In the genomic region with DNA sequence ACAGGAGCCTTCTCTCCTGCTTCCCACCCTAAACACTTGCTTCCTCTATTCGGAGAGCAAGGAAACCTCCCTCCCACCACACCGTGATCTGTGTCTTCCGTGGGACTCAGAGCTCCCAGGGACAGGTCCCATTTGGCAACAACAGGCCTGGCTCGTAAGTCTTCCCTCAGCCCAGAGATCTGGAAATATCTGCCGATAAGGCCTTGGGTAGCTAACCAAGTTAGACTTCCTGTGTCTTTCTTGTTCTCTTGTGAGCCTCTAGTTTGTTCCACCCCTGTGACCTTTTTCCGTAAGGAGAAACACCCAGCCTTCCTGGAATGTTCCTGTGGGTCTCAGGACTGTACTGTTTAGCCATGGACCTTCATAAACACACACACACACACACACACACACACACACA, we compare ENCODE assay signal across 23 mouse cellular contexts. TPM values are rescaled to one million over a fixed set of nuclear protein-coding genes. Genes with fewer than 3 reads are reported as not detected.
DNase-seq lines count a peak whose midpoint lies in the region; ATAC-seq and TF ChIP-seq lines count a peak whose summit lies in the region.
"Had no signal": no experiment of that assay in that cellular context is flagged by ENCODE, and none has a peak within 500 bp of the region (broad histone marks: within the 10 kb centered on the region; RNA-seq: fewer than 3 reads in every experiment).

No protein-coding gene starts in this region.

- no peak for TF ChIP-seq POLR2A in kidney, adult 2 months (IDR thresholded peaks at IDR 0.05; ENCODE audit: low read depth, low read length)
- TF ChIP-seq POLR2A in testis, adult 2 months (IDR thresholded peaks at IDR 0.05; ENCODE audit: control insufficient read depth, low read depth, low read length) = no peak

- no peak overlapping the region for H3K4me2 ChIP-seq in heart, embryonic 12.5 days
- no peak overlapping the region for H3K4me2 ChIP-seq in heart, embryonic 11.5 days
- H3K4me2 ChIP-seq: forebrain, embryonic 13.5 days; hindbrain, embryonic 13.5 days had no signal

- peak overlapping the region; percentile 12; the same call in 1 of the 2 replicates for H3K27ac ChIP-seq in gastrocnemius, adult 2 months
- peak overlapping the region; percentile 13; the same call in 1 of the 2 replicates for H3K27ac ChIP-seq in heart, embryonic 12.5 days (ENCODE audit: poor library complexity, severe bottlenecking)
- no peak overlapping the region for H3K27ac ChIP-seq in heart, embryonic 11.5 days (ENCODE audit: low read depth, low read length)
- no peak overlapping the region for H3K27ac ChIP-seq in kidney, adult 2 months (ENCODE audit: insufficient read depth, low read depth, low read length)
- peak overlapping the region; percentile 76 for H3K27ac ChIP-seq in testis, adult 2 months (ENCODE audit: control insufficient read depth, insufficient read depth, low read depth, low read length)
- H3K27ac ChIP-seq: embryonic facial prominence, embryonic 10.5 days; forebrain, embryonic 13.5 days; heart, adult 2 months; hindbrain, embryonic 13.5 days; hindbrain, postnatal 0 days had no signal

- WGBS in heart, embryonic 12.5 days = 47% methylated on average over 6 of the region's 6 CpGs
- WGBS in heart, embryonic 11.5 days (ENCODE audit: insufficient replicate concordance) = 54% methylated on average over 6 of the region's 6 CpGs
- WGBS in kidney, adult 2 months = 56% methylated on average over 6 of the region's 6 CpGs

- 0 out of 2 replicates have a peak, but pooled peaks cover 3% of the 10 kb centered on the region for H3K9me3 ChIP-seq in heart, embryonic 12.5 days (replicated peaks)
- no peaks in the 10 kb centered on the region for H3K9me3 ChIP-seq in heart, embryonic 11.5 days (replicated peaks; ENCODE audit: control insufficient read depth, low read length)
- H3K9me3 ChIP-seq: forebrain, embryonic 13.5 days; hindbrain, embryonic 13.5 days had no signal

- H3K4me1 ChIP-seq in heart, embryonic 12.5 days (replicated peaks) = peaks cover 40% of the 10 kb centered on the region
- H3K4me1 ChIP-seq in heart, embryonic 11.5 days (ENCODE audit: control insufficient read depth, insufficient read depth, low read length) = peaks cover 8% of the 10 kb centered on the region
- H3K4me1 ChIP-seq in kidney, adult 2 months (ENCODE audit: control insufficient read depth, insufficient read depth, low read length) = peaks cover 2% of the 10 kb centered on the region; the same call in 1 of the 2 replicates
- peaks cover 17% of the 10 kb centered on the region for H3K4me1 ChIP-seq in testis, adult 2 months (ENCODE audit: control insufficient read depth, insufficient read depth, low read length)

- intact Hi-C loops in gastrocnemius, adult 2 months (cut with DNase I) = no loop called here

- H3K36me3 ChIP-seq in heart, embryonic 12.5 days = peaks cover 47% of the 10 kb centered on the region
- H3K36me3 ChIP-seq in heart, embryonic 11.5 days (ENCODE audit: control insufficient read depth, insufficient read depth, low read length) = peaks cover 13% of the 10 kb centered on the region
- no peaks in the 10 kb centered on the region for H3K36me3 ChIP-seq in kidney, adult 2 months (ENCODE audit: control insufficient read depth, insufficient read depth, low read length)
- H3K36me3 ChIP-seq in testis, adult 2 months (ENCODE audit: control insufficient read depth, insufficient read depth, low read length) = no peaks in the 10 kb centered on the region

- H3K4me3 ChIP-seq in gastrocnemius, adult 2 months = no peak overlapping the region
- no peak overlapping the region for H3K4me3 ChIP-seq in heart, embryonic 12.5 days
- no peak overlapping the region for H3K4me3 ChIP-seq in heart, embryonic 11.5 days (ENCODE audit: low read depth, low read length)
- H3K4me3 ChIP-seq in kidney, adult 2 months (ENCODE audit: insufficient read depth, low read depth, low read length) = no peak overlapping the region
- H3K4me3 ChIP-seq in testis, adult 2 months (ENCODE audit: control insufficient read depth, low read depth, low read length) = no peak overlapping the region
- H3K4me3 ChIP-seq: embryonic facial prominence, embryonic 10.5 days; forebrain, embryonic 13.5 days; heart, adult 2 months; hindbrain, embryonic 13.5 days had no signal

- no peak for TF ChIP-seq CTCF in gastrocnemius, adult 2 months (IDR thresholded peaks at IDR 0.05)
- no peak for TF ChIP-seq CTCF in kidney, adult 2 months (conservative IDR thresholded peaks at IDR 0.05; ENCODE audit: insufficient read depth, insufficient read length, low read depth, low read length)
- TF ChIP-seq CTCF in testis, adult 2 months (IDR thresholded peaks at IDR 0.05; ENCODE audit: control insufficient read depth, insufficient read depth, insufficient replicate concordance, low read depth, low read length) = no peak

- H3K27me3 ChIP-seq in heart, embryonic 12.5 days (replicated peaks) = no peaks in the 10 kb centered on the region
- H3K27me3 ChIP-seq in heart, embryonic 11.5 days (ENCODE audit: control insufficient read depth, insufficient read depth, low read length) = no peaks in the 10 kb centered on the region
- H3K27me3 ChIP-seq in kidney, adult 2 months (replicated peaks; ENCODE audit: control insufficient read depth, insufficient read depth, low read length) = no peaks in the 10 kb centered on the region
- H3K27me3 ChIP-seq in testis, adult 2 months (ENCODE audit: control insufficient read depth, insufficient read depth, low read length) = no peaks in the 10 kb centered on the region
- H3K27me3 ChIP-seq: forebrain, embryonic 13.5 days; hindbrain, embryonic 13.5 days had no signal

- H3K9ac ChIP-seq in heart, embryonic 12.5 days = no peak overlapping the region
- H3K9ac ChIP-seq in heart, embryonic 11.5 days (ENCODE audit: low read depth, low read length) = no peak overlapping the region
- H3K9ac ChIP-seq: forebrain, embryonic 13.5 days; forebrain, postnatal 0 days; hindbrain, embryonic 13.5 days had no signal

- no peak for DNase-seq in gastrocnemius, adult 2 months
- no peak for DNase-seq in gastrocnemius, adult 18-20 months (ENCODE audit: low spot score)
- DNase-seq in kidney, adult 2 months = peak; percentile 21
- no peak for DNase-seq in kidney, adult 11 months
- no peak for DNase-seq in testis, postnatal 10 days (ENCODE audit: low spot score)
- DNase-seq: adrenal gland, adult 8-10 months; adrenal gland, postnatal 36 days; B cell, adult 2 months; cerebellum, adult 2 months; cerebellum, postnatal 10 days; forebrain, postnatal 0 days; gastrocnemius, postnatal 36 days; kidney, adult 18-20 months had no signal

- ATAC-seq in heart, embryonic 12.5 days (ENCODE audit: insufficient number of reproducible peaks, low FRiP score) = no peak
- ATAC-seq in heart, embryonic 11.5 days (replicated peaks; ENCODE audit: insufficient number of reproducible peaks, low FRiP score, low TSS enrichment) = no peak
- ATAC-seq: CD4-positive, CD25-positive, alpha-beta regulatory T cell, adult 4 months; forebrain, embryonic 13.5 days; forebrain, postnatal 0 days; hindbrain, postnatal 0 days had no signal

RNA-seq across cellular contexts. Expression of a gene that starts 7.8 kb away (rescaled TPM):
- total RNA-seq in gastrocnemius, adult 2 months (2021) = 1 to 10 TPM; 1.7 to 2.1 TPM
- total RNA-seq in gastrocnemius, adult 18-20 months (2021) = 1 to 10 TPM; 1.3 to 1.9 TPM
- polyA plus RNA-seq in heart, embryonic 12.5 days (2016; fragmentation: Nextera tagmentation; extraction: Ambion mirVana) = 23.8 and 26.9 TPM in 2 replicates
- 16.4 and 17.2 TPM in 2 replicates for polyA plus RNA-seq in heart, embryonic 11.5 days (2014; fragmentation: Nextera tagmentation; extraction: Ambion mirVana)
- polyA plus RNA-seq in kidney, adult 2 months (2012; rRNA removed) = 6.7 and 9.4 TPM in 2 replicates
- 1.2 and 1.7 TPM in 2 replicates for polyA plus RNA-seq in testis, adult 2 months (2012; rRNA removed)

RNA-seq across cellular contexts. Expression of a gene that starts 44.6 kb away (rescaled TPM):
- total RNA-seq in gastrocnemius, adult 2 months (2021) = 10 to 100 TPM; 19.5 to 20.2 TPM
- 10 to 100 TPM; 18.6 to 18.9 TPM for total RNA-seq in gastrocnemius, adult 18-20 months (2021)
- polyA plus RNA-seq in heart, embryonic 12.5 days (2016; fragmentation: Nextera tagmentation; extraction: Ambion mirVana) = 42.9 and 48.1 TPM in 2 replicates
- polyA plus RNA-seq in heart, embryonic 11.5 days (2014; fragmentation: Nextera tagmentation; extraction: Ambion mirVana) = 47.8 and 51.3 TPM in 2 replicates
- 9.1 and 9.4 TPM in 2 replicates for polyA plus RNA-seq in kidney, adult 2 months (2012; rRNA removed)
- 11.2 and 11.9 TPM in 2 replicates for polyA plus RNA-seq in testis, adult 2 months (2012; rRNA removed)

RNA-seq across cellular contexts. Expression of a gene that starts 56.7 kb away (rescaled TPM):
- total RNA-seq in gastrocnemius, adult 2 months (2021) = 1 to 10 TPM; 4.7 to 6.9 TPM
- total RNA-seq in gastrocnemius, adult 18-20 months (2021) = 1 to 10 TPM; 4.3 to 6.6 TPM
- 14.5 and 15.4 TPM in 2 replicates for polyA plus RNA-seq in heart, embryonic 12.5 days (2016; fragmentation: Nextera tagmentation; extraction: Ambion mirVana)
- polyA plus RNA-seq in heart, embryonic 11.5 days (2014; fragmentation: Nextera tagmentation; extraction: Ambion mirVana) = 5.7 and 6.6 TPM in 2 replicates
- polyA plus RNA-seq in kidney, adult 2 months (2012; rRNA removed) = 26.4 and 31.4 TPM in 2 replicates
- 0.35 and 0.69 TPM in 2 replicates for polyA plus RNA-seq in testis, adult 2 months (2012; rRNA removed)
- total RNA-seq: G1E had no signal

Comparison
In these comparisons a context has a peak if more than half of its experiments do, and no peak if none do; other contexts are left out.
1. H3K27ac ChIP-seq: peak in gastrocnemius, adult 2 months (single experiment), heart, embryonic 12.5 days (single experiment) and testis, adult 2 months (single experiment); none in heart, embryonic 11.5 days (single experiment) and kidney, adult 2 months (single experiment).